Mouse (Mus musculus): ENCODE data around the gene Tomm7.
"Not testable (repeated sequence)": the region's sequence is repeated elsewhere in the genome, so short reads cannot be mapped to it uniquely, and the experiment has no call there.

Tomm7 gene

GRCm38 (mm10) chr5:23843674-23844530 lies at the start of gene Tomm7:
Tomm7 (minus strand) TSS chr5:23844161.
- peak; percentile 94 for DNase-seq

GRCm38 (mm10) chr5:23893156-23893863 lies 49.3 kb upstream of the Tomm7 start:
- peak; percentile 20 for DNase-seq

- peak; percentile 42 for DNase-seq
Observed at GRCm38 (mm10) chr5:23890734-23891133, 46.8 kb upstream of the Tomm7 start.

- no peak for DNase-seq
Observed at GRCm38 (mm10) chr5:23889461-23889860, 45.5 kb upstream of the Tomm7 start.

GRCm38 (mm10) chr5:23887111-23887510 lies 43.1 kb upstream of the Tomm7 start:
- no peak for DNase-seq

GRCm38 (mm10) chr5:23874457-23874856 lies 30.5 kb upstream of the Tomm7 start:
- DNase-seq: no peak

- no peak for DNase-seq
Observed at GRCm38 (mm10) chr5:23872586-23872985, 28.6 kb upstream of the Tomm7 start.

GRCm38 (mm10) chr5:23871323-23871722 lies 27.4 kb upstream of the Tomm7 start:
- not testable (repeated sequence) for DNase-seq

- DNase-seq: no peak
Observed at GRCm38 (mm10) chr5:23865941-23866340, 22.0 kb upstream of the Tomm7 start.

- DNase-seq: no peak
Observed at GRCm38 (mm10) chr5:23864054-23864965, 20.3 kb upstream of the Tomm7 start.

GRCm38 (mm10) chr5:23863166-23864053 lies 19.4 kb upstream of the Tomm7 start:
- DNase-seq: no peak

GRCm38 (mm10) chr5:23862291-23862690 lies 18.3 kb upstream of the Tomm7 start:
- no peak for DNase-seq

GRCm38 (mm10) chr5:23861721-23862120 lies 17.8 kb upstream of the Tomm7 start:
- DNase-seq: no peak

GRCm38 (mm10) chr5:23859896-23860295 lies 15.9 kb upstream of the Tomm7 start:
- DNase-seq: no peak

GRCm38 (mm10) chr5:23859087-23859718 lies 15.2 kb upstream of the Tomm7 start:
- no peak for DNase-seq

GRCm38 (mm10) chr5:23858643-23859042 lies 14.7 kb upstream of the Tomm7 start:
- DNase-seq: no peak

- no peak for DNase-seq
Observed at GRCm38 (mm10) chr5:23858001-23858400, 14.0 kb upstream of the Tomm7 start.

- no peak for DNase-seq
Observed at GRCm38 (mm10) chr5:23857189-23857588, 13.2 kb upstream of the Tomm7 start.

- DNase-seq: no peak
Observed at GRCm38 (mm10) chr5:23856164-23856563, 12.2 kb upstream of the Tomm7 start.

GRCm38 (mm10) chr5:23855484-23855883 lies 11.5 kb upstream of the Tomm7 start:
- DNase-seq: no peak

- DNase-seq: not testable (repeated sequence)
Observed at GRCm38 (mm10) chr5:23852916-23853315, 9.0 kb upstream of the Tomm7 start.

Data from cerebellum, adult 9-10 months (tissue).